Mouse (Mus musculus): ENCODE measurements around the gene Ntmt1. TPM values are rescaled to one million over a fixed set of nuclear protein-coding genes. Genes with fewer than 3 reads are reported as not detected.
A peak's percentile ranks its signal among the peaks of the same experiment; 100 is the strongest.

Gene Ntmt1
- polyA plus RNA-seq, 1 experiment from 2014 or later: 101 TPM

- no peaks in the 10 kb centered on the region for H3K27me3 ChIP-seq (ENCODE audit: control insufficient read depth, insufficient read depth, low read length)
- no peak for ATAC-seq (ENCODE audit: insufficient number of reproducible peaks, insufficient read depth, low FRiP score, low read depth)
- H3K4me3 ChIP-seq (ENCODE audit: low read depth, low read length): no peak overlapping the region
- no peaks in the 10 kb centered on the region for H3K36me3 ChIP-seq (ENCODE audit: control insufficient read depth, insufficient read depth, low read length)
- no peak overlapping the region for H3K4me2 ChIP-seq (replicated peaks; ENCODE audit: low read depth, low read length)
- no peak overlapping the region for H3K27ac ChIP-seq (ENCODE audit: low read length)
- H3K9ac ChIP-seq (replicated peaks; ENCODE audit: low read depth, low read length): no peak overlapping the region
- WGBS: 68% methylated on average over 4 of the region's 4 CpGs
- no peaks in the 10 kb centered on the region for H3K9me3 ChIP-seq (ENCODE audit: control insufficient read depth, low read depth, low read length)
- H3K4me1 ChIP-seq (ENCODE audit: control insufficient read depth, insufficient read depth, low read length): peaks cover 9% of the 10 kb centered on the region; the same call in 1 of the 2 replicates
Observed at GRCm38 (mm10) chr2:30778235-30778634, 29.4 kb upstream of the Ntmt1 start.

DNA sequence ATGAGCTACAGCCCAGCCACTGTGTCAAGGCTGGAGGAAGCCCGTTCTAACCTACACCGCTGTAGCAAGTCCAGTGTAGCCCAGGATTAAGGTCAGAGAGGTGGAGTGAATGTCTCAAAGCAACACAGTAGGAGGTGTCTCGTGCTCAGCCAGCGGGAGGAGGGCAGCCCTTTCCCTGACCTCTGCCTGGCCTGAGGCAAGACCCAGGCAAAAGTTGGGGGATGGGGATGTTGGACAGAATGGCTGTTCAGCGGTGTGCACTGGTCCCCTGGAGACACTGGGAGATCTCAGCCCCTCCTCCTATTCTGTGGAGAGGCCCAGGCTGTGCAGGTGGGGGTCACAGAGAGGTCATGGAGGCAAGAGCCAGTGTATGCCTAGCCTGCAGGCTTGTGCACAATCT is 28.4 kb upstream of the Ntmt1 start:
- no peak overlapping the region for H3K4me3 ChIP-seq (ENCODE audit: low read depth, low read length)
- no peak overlapping the region for H3K9ac ChIP-seq (replicated peaks; ENCODE audit: low read depth, low read length)
- H3K4me2 ChIP-seq (replicated peaks; ENCODE audit: low read depth, low read length): no peak overlapping the region
- no peak for ATAC-seq (ENCODE audit: insufficient number of reproducible peaks, insufficient read depth, low FRiP score, low read depth)
- H3K36me3 ChIP-seq (ENCODE audit: control insufficient read depth, insufficient read depth, low read length): no peaks in the 10 kb centered on the region
- no peak overlapping the region for H3K27ac ChIP-seq (ENCODE audit: low read length)
- H3K9me3 ChIP-seq (ENCODE audit: control insufficient read depth, low read depth, low read length): no peaks in the 10 kb centered on the region
- H3K27me3 ChIP-seq (ENCODE audit: control insufficient read depth, insufficient read depth, low read length): no peaks in the 10 kb centered on the region
- 6% methylated on average over 5 of the region's 5 CpGs for WGBS
- peaks cover 16% of the 10 kb centered on the region for H3K4me1 ChIP-seq (ENCODE audit: control insufficient read depth, insufficient read depth, low read length)

- Histone ChIP-seq H3K27ac (ENCODE audit: low read length) (peak overlapping the region; percentile 72), H3K27me3 (ENCODE audit: control insufficient read depth, insufficient read depth, low read length) (no peaks in the 10 kb centered on the region), H3K4me3 (ENCODE audit: low read depth, low read length) (0 out of 2 replicates have a peak overlapping the region, but pooled peaks have one; percentile 8), H3K36me3 (ENCODE audit: control insufficient read depth, insufficient read depth, low read length) (no peaks in the 10 kb centered on the region), H3K4me1 (ENCODE audit: control insufficient read depth, insufficient read depth, low read length) (peaks cover 32% of the 10 kb centered on the region), H3K4me2 (replicated peaks; ENCODE audit: low read depth, low read length) (peak overlapping the region; percentile 54; the same call in 1 of the 2 replicates), H3K9me3 (ENCODE audit: control insufficient read depth, low read depth, low read length) (no peaks in the 10 kb centered on the region), H3K9ac (replicated peaks; ENCODE audit: low read depth, low read length) (no peak overlapping the region; the same call in 1 of the 2 replicates)
- no peak for ATAC-seq (ENCODE audit: insufficient number of reproducible peaks, insufficient read depth, low FRiP score, low read depth)
- 74% methylated on average over 8 of the region's 8 CpGs for WGBS
Observed at GRCm38 (mm10) chr2:30782312-30783290, 25.0 kb upstream of the Ntmt1 start.

DNA sequence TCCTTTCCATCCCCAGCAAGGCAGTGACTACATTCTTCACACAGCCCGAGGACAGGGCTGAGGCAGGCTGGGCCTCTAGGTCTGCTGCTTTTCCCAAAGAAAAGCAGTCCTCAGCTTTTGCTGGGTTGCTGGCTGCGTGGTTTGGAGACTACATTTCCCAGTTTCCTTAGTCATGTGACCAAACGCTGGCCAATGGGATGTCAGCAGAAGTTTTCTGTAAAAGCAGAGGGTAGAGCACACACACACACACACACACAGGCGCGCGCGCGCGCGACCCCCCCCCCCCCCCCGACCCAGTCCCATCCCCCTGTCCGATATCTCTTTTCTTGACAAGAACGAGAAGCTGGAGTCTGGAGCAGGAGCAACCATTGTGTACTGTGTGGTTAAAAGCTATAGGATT is 24.3 kb upstream of the Ntmt1 start:
- ATAC-seq (ENCODE audit: insufficient number of reproducible peaks, insufficient read depth, low FRiP score, low read depth): peak; percentile 62
- Histone ChIP-seq H3K4me1 (ENCODE audit: control insufficient read depth, insufficient read depth, low read length) (peaks cover 32% of the 10 kb centered on the region), H3K9ac (replicated peaks; ENCODE audit: low read depth, low read length) (no peak overlapping the region; the same call in 1 of the 2 replicates), H3K4me3 (ENCODE audit: low read depth, low read length) (0 out of 2 replicates have a peak overlapping the region, but pooled peaks have one; percentile 8), H3K27ac (ENCODE audit: low read length) (peak overlapping the region; percentile 81), H3K4me2 (replicated peaks; ENCODE audit: low read depth, low read length) (peak overlapping the region; percentile 54), H3K36me3 (ENCODE audit: control insufficient read depth, insufficient read depth, low read length) (no peaks in the 10 kb centered on the region), H3K27me3 (ENCODE audit: control insufficient read depth, insufficient read depth, low read length) (no peaks in the 10 kb centered on the region), H3K9me3 (ENCODE audit: control insufficient read depth, low read depth, low read length) (no peaks in the 10 kb centered on the region)
- 3% methylated on average over 6 of the region's 13 CpGs for WGBS

- Histone ChIP-seq H3K27me3 (ENCODE audit: control insufficient read depth, insufficient read depth, low read length) (no peaks in the 10 kb centered on the region), H3K4me2 (replicated peaks; ENCODE audit: low read depth, low read length) (peak overlapping the region; percentile 54), H3K9ac (replicated peaks; ENCODE audit: low read depth, low read length) (0 out of 2 replicates have a peak overlapping the region, but pooled peaks have one; percentile 36), H3K27ac (ENCODE audit: low read length) (peak overlapping the region; percentile 81), H3K9me3 (ENCODE audit: control insufficient read depth, low read depth, low read length) (no peaks in the 10 kb centered on the region), H3K4me1 (ENCODE audit: control insufficient read depth, insufficient read depth, low read length) (peaks cover 29% of the 10 kb centered on the region), H3K4me3 (ENCODE audit: low read depth, low read length) (peak overlapping the region; percentile 24), H3K36me3 (ENCODE audit: control insufficient read depth, insufficient read depth, low read length) (no peaks in the 10 kb centered on the region)
- 9% methylated on average over 36 of the region's 40 CpGs for WGBS
- peak; percentile 70 for ATAC-seq (ENCODE audit: insufficient number of reproducible peaks, insufficient read depth, low FRiP score, low read depth)
Observed at GRCm38 (mm10) chr2:30784078-30784994, 23.3 kb upstream of the Ntmt1 start.

DNA sequence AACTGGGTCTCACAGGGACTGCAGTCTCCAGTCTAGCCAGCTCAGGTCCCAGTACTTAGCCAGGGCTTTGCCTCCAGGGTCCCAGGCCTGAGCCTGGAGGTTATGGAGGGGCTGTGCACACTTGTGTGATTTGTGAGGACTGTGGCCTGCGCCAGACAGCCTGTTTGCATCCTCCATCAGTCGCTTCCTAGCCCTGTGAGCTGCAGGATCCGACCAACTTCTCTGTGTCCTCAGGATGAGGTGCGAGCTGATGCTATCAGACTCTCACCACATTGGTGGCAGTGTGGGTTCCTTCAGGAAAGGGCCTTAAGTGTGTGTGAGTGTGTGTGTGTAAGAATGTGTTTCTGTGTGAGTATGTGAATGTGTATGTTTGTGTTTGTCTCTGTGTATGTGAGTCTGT is 20.2 kb upstream of the Ntmt1 start:
- Histone ChIP-seq H3K4me3 (ENCODE audit: low read depth, low read length) (no peak overlapping the region), H3K36me3 (ENCODE audit: control insufficient read depth, insufficient read depth, low read length) (no peaks in the 10 kb centered on the region), H3K9ac (replicated peaks; ENCODE audit: low read depth, low read length) (no peak overlapping the region), H3K4me1 (ENCODE audit: control insufficient read depth, insufficient read depth, low read length) (peaks cover 26% of the 10 kb centered on the region), H3K9me3 (ENCODE audit: control insufficient read depth, low read depth, low read length) (no peaks in the 10 kb centered on the region), H3K27ac (ENCODE audit: low read length) (0 out of 2 replicates have a peak overlapping the region, but pooled peaks have one; percentile 15), H3K4me2 (replicated peaks; ENCODE audit: low read depth, low read length) (no peak overlapping the region), H3K27me3 (ENCODE audit: control insufficient read depth, insufficient read depth, low read length) (no peaks in the 10 kb centered on the region)
- ATAC-seq (ENCODE audit: insufficient number of reproducible peaks, insufficient read depth, low FRiP score, low read depth): no peak
- WGBS: 55% methylated on average over 4 of the region's 4 CpGs

DNA sequence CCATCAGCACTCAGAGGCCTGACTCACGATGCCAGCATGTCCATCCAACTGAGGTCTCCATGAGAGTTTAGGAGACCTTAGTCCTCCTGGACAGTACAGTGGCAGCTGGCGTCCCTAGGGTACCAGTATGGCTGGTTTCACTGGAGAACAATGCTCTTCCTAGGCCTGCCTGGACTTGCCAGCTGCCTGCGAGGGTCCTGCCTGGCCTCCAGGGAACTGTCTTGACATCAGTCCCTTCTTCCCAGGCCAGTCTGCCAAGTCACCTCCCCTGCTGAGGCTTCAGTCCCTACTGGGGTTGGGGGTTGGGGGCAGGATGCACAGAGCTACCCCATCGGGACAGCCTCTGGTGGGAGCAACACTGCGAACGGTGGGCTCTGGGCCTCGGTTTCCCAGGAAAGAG is 15.6 kb upstream of the Ntmt1 start:
- Histone ChIP-seq H3K27ac (ENCODE audit: low read length) (no peak overlapping the region), H3K4me2 (replicated peaks; ENCODE audit: low read depth, low read length) (no peak overlapping the region), H3K27me3 (ENCODE audit: control insufficient read depth, insufficient read depth, low read length) (no peaks in the 10 kb centered on the region), H3K9me3 (ENCODE audit: control insufficient read depth, low read depth, low read length) (no peaks in the 10 kb centered on the region), H3K4me1 (ENCODE audit: control insufficient read depth, insufficient read depth, low read length) (peaks cover 19% of the 10 kb centered on the region), H3K36me3 (ENCODE audit: control insufficient read depth, insufficient read depth, low read length) (no peaks in the 10 kb centered on the region), H3K4me3 (ENCODE audit: low read depth, low read length) (no peak overlapping the region), H3K9ac (replicated peaks; ENCODE audit: low read depth, low read length) (no peak overlapping the region)
- no peak for ATAC-seq (ENCODE audit: insufficient number of reproducible peaks, insufficient read depth, low FRiP score, low read depth)
- 77% methylated on average over 7 of the region's 7 CpGs for WGBS

Measured in stomach, embryonic 14.5 days (tissue).